Comparison of ENCODE assay signal across 8 mouse cellular contexts in the genomic region with DNA sequence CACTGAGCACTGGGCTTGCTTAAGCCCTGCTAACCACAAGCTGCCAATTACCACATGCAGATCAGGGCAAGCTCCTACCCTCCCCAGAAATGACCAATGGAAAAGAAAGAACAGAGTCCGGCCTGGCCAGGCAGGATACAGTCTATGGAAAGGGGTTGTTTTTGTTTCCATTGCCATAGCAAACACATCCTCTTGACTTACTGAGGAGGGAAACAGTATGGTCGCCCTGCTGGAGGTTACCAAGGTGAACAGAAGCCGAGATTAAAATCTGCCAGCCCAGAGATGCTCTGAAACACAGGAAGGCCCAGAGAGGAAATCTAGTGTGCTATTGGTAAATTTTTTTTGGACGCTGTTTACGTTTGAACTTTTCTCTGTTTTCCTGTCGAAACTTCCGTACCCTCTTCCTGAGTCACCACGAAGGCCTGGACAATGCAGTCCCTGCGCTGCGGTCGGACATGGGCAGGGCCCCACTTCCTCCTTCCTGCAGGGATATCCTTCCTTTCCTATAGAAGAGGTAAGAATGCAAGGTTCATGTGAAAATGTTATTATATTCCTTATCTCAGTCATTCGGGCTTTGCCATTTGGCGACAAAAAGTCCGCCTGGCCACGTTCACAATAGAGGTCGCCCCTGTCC. TPM values are rescaled to one million over a fixed set of nuclear protein-coding genes. Genes with fewer than 3 reads are reported as not detected.
A peak's percentile ranks its signal among the peaks of the same experiment; 100 is the strongest.
DNase-seq lines count a peak whose midpoint lies in the region; ATAC-seq and TF ChIP-seq lines count a peak whose summit lies in the region.

No protein-coding gene starts in this region.

- intact Hi-C loops in left cerebral cortex, adult 2 months (cut with DNase I), result no loop called here

- H3K9me3 ChIP-seq in hindbrain, embryonic 16.5 days (ENCODE audit: control insufficient read depth, low read length), result no peaks in the 10 kb centered on the region
- no peaks in the 10 kb centered on the region for H3K9me3 ChIP-seq in hindbrain, postnatal 0 days (ENCODE audit: low read length)

- 83% methylated on average over 16 of the region's 16 CpGs for WGBS in hindbrain, embryonic 16.5 days
- 80% methylated on average over 16 of the region's 16 CpGs for WGBS in hindbrain, postnatal 0 days

- H3K27me3 ChIP-seq in hindbrain, embryonic 16.5 days (replicated peaks; ENCODE audit: control insufficient read depth, insufficient read depth, low read length), result no peaks in the 10 kb centered on the region
- H3K27me3 ChIP-seq in hindbrain, postnatal 0 days (ENCODE audit: insufficient read depth, low read length), result no peaks in the 10 kb centered on the region

- no peaks in the 10 kb centered on the region for H3K4me1 ChIP-seq in hindbrain, embryonic 16.5 days (ENCODE audit: control insufficient read depth, insufficient read depth, low read depth, low read length)
- H3K4me1 ChIP-seq in hindbrain, postnatal 0 days (ENCODE audit: insufficient read depth, low read length), result no peaks in the 10 kb centered on the region

- H3K27ac ChIP-seq in hindbrain, embryonic 16.5 days (ENCODE audit: low read depth, low read length), result no peak overlapping the region
- H3K27ac ChIP-seq in hindbrain, postnatal 0 days, result no peak overlapping the region
- H3K27ac ChIP-seq in left cerebral cortex, adult 2 months, result no peak overlapping the region

- no peak for DNase-seq in hindbrain, postnatal 0 days (ENCODE audit: low spot score)
- DNase-seq in heart, adult 11 months, result peak; percentile 99
- DNase-seq in kidney, adult 9 months, result peak; percentile 77
- DNase-seq in lung, postnatal 10 days, result peak; percentile 84
- DNase-seq in thymus, postnatal 4 days, result peak; percentile 45
- DNase-seq in urinary bladder, postnatal 10 days (ENCODE audit: low spot score), result no peak
- no peak for DNase-seq in left cerebral cortex, adult 2 months (ENCODE audit: extremely low spot score in 1 of 2, low spot score in 2 of 2)

- no peak overlapping the region for H3K9ac ChIP-seq in hindbrain, embryonic 16.5 days (ENCODE audit: low read depth, low read length)
- H3K9ac ChIP-seq in hindbrain, postnatal 0 days (replicated peaks; ENCODE audit: low read length), result no peak overlapping the region

- ATAC-seq in hindbrain, embryonic 16.5 days, result 0 out of 2 replicates have a peak, but pooled peaks have one; percentile 34
- ATAC-seq in hindbrain, postnatal 0 days, result no peak

- H3K36me3 ChIP-seq in hindbrain, embryonic 16.5 days (ENCODE audit: control insufficient read depth, insufficient read depth, low read length), result no peaks in the 10 kb centered on the region
- H3K36me3 ChIP-seq in hindbrain, postnatal 0 days (ENCODE audit: insufficient read depth, low read length), result no peaks in the 10 kb centered on the region

- H3K4me2 ChIP-seq in hindbrain, embryonic 16.5 days (ENCODE audit: low read length), result no peak overlapping the region
- no peak overlapping the region for H3K4me2 ChIP-seq in hindbrain, postnatal 0 days (ENCODE audit: low read depth, low read length)

- TF ChIP-seq CTCF in hindbrain, postnatal 0 days (IDR thresholded peaks at IDR 0.05; ENCODE audit: low read depth), result no peak
- no peak for TF ChIP-seq CTCF in left cerebral cortex, adult 2 months (IDR thresholded peaks at IDR 0.05)

- no peak overlapping the region for H3K4me3 ChIP-seq in hindbrain, embryonic 16.5 days (ENCODE audit: low read length)
- H3K4me3 ChIP-seq in hindbrain, postnatal 0 days (ENCODE audit: low read length), result no peak overlapping the region
- no peak overlapping the region for H3K4me3 ChIP-seq in left cerebral cortex, adult 2 months

RNA-seq across cellular contexts. Expression of a gene that starts 25.0 kb away (rescaled TPM):
- 4.1 and 8.8 TPM in 2 replicates for polyA plus RNA-seq in hindbrain, embryonic 16.5 days (2015; fragmentation: Nextera tagmentation; extraction: Ambion mirVana)
- total RNA-seq in hindbrain, postnatal 0 days (2014; rRNA removed), result 7.6 and 9.5 TPM in 2 replicates
- polyA plus RNA-seq in hindbrain, postnatal 0 days (2015; fragmentation: Nextera tagmentation; extraction: Ambion mirVana), result 6.2 and 7.1 TPM in 2 replicates
- 10 to 100 TPM in 1 of 2 experiments, 1 to 10 TPM in 1; 8.6 to 11.9 TPM for total RNA-seq in left cerebral cortex, adult 2 months (2021)

Comparison
In these comparisons a context has a peak if more than half of its experiments do, and no peak if none do; other contexts are left out.
1. DNase-seq: peak in heart, adult 11 months (single experiment), kidney, adult 9 months (single experiment), lung, postnatal 10 days (single experiment) and thymus, postnatal 4 days (single experiment); none in hindbrain, postnatal 0 days (single experiment), urinary bladder, postnatal 10 days (single experiment) and left cerebral cortex, adult 2 months (0 of 2).